Mouse (Mus musculus) CD8-positive naive resting alpha-beta T cell, adult 2 months (primary cell): ENCODE results near the gene Gfod1.
A peak's percentile ranks its signal among the peaks of the same experiment; 100 is the strongest.

Source experiments
- DNase-seq, 2 experiments: peaks; one replicate each; pipeline ENCODE4 v3.0.0; 2022; ENCODE audit warnings: low read depth in 2 of 2, low spot score in 2 of 2

Gene Gfod1

GRCm38 (mm10) chr13:43304018-43304431 is at the start of gene Gfod1:
TSS of gene Gfod1 (minus strand) at chr13:43304172.
- peak; percentile 88 to 93 for DNase-seq

GRCm38 (mm10) chr13:43353356-43353755 is 49.4 kb upstream of the Gfod1 start:
- no peak for DNase-seq

GRCm38 (mm10) chr13:43350489-43351169 is 46.7 kb upstream of the Gfod1 start:
- no peak for DNase-seq

- no peak for DNase-seq
Measured at GRCm38 (mm10) chr13:43349376-43349775, 45.4 kb upstream of the Gfod1 start.

GRCm38 (mm10) chr13:43346825-43347224 is 42.9 kb upstream of the Gfod1 start:
- no peak for DNase-seq

- DNase-seq, result no peak
Measured at GRCm38 (mm10) chr13:43338632-43339031, 34.7 kb upstream of the Gfod1 start.

- DNase-seq, result no peak
Measured at GRCm38 (mm10) chr13:43338001-43338400, 34.0 kb upstream of the Gfod1 start.

- DNase-seq, result no peak
Measured at GRCm38 (mm10) chr13:43336425-43337221, 32.7 kb upstream of the Gfod1 start.

- DNase-seq, result peak; percentile 4 to 16
Measured at GRCm38 (mm10) chr13:43332591-43332990, 28.6 kb upstream of the Gfod1 start.

- DNase-seq, result no peak
Measured at GRCm38 (mm10) chr13:43331721-43332444, 27.9 kb upstream of the Gfod1 start.

- no peak for DNase-seq
Measured at GRCm38 (mm10) chr13:43325427-43325826, 21.5 kb upstream of the Gfod1 start.

- DNase-seq, result peak in 1 of 2 experiments; percentile 10
Measured at GRCm38 (mm10) chr13:43321492-43321891, 17.5 kb upstream of the Gfod1 start.

GRCm38 (mm10) chr13:43319396-43319795 is 15.4 kb upstream of the Gfod1 start:
- no peak for DNase-seq

- DNase-seq, result no peak
Measured at GRCm38 (mm10) chr13:43317411-43317810, 13.4 kb upstream of the Gfod1 start.

GRCm38 (mm10) chr13:43305181-43305924 is 1.4 kb upstream of the Gfod1 start:
- no peak for DNase-seq

GRCm38 (mm10) chr13:43304700-43305099 is 728 bp upstream of the Gfod1 start:
- no peak for DNase-seq

- DNase-seq, result peak; percentile 38 to 43
Measured at GRCm38 (mm10) chr13:43303161-43303965, 609 bp downstream of the Gfod1 start.

- peak in 1 of 2 experiments; percentile 20 for DNase-seq
Measured at GRCm38 (mm10) chr13:43302651-43303160, 1.3 kb downstream of the Gfod1 start.

- DNase-seq, result no peak
Measured at GRCm38 (mm10) chr13:43302239-43302638, 1.7 kb downstream of the Gfod1 start.

- DNase-seq, result peak; percentile 26 to 29
Measured at GRCm38 (mm10) chr13:43300906-43301305, 3.1 kb downstream of the Gfod1 start.
